Mouse (Mus musculus) kidney, embryonic 16.5 days (tissue): ENCODE results near the gene Ccdc70. TPM values are rescaled to one million over a fixed set of nuclear protein-coding genes. Genes with fewer than 3 reads are reported as not detected.

Source experiments
- ATAC-seq: fragments of 200-750 bp; cut with Nextera tagmentation; 2 replicates; pipeline ENCODE4 v1.8.0; 2017; ENCODE audit warnings: moderate TSS enrichment; ENCODE audit not compliant: low FRiP score, low TSS enrichment
- H3K27ac ChIP-seq: fragments of 300-500 bp; sonication (generic); 2 replicates; pipeline ENCODE4 v1.5.1; 2014; ENCODE audit warnings: low read length
- H3K27me3 ChIP-seq: fragments of 300-500 bp; sonication (generic); 2 replicates; pipeline ENCODE4 v1.6.1; 2014; ENCODE audit warnings: low read length, control low read depth, mixed read lengths; ENCODE audit not compliant: insufficient read depth
- H3K36me3 ChIP-seq: fragments of 300-500 bp; sonication (generic); 2 replicates; pipeline ENCODE4 v1.6.1; 2014; ENCODE audit warnings: low read length, control low read depth, mixed read lengths; ENCODE audit not compliant: insufficient read depth
- H3K4me1 ChIP-seq: fragments of 300-500 bp; sonication (generic); 2 replicates; pipeline ENCODE4 v1.6.1; 2014; ENCODE audit warnings: low read length, control low read depth, mixed read lengths; ENCODE audit not compliant: insufficient read depth
- H3K4me2 ChIP-seq: fragments of 300-500 bp; sonication (generic); replicated peaks from 2 replicates; pipeline ENCODE4 v1.6.1; 2014; ENCODE audit warnings: low read depth, low read length
- H3K4me3 ChIP-seq: fragments of 300-500 bp; sonication (generic); 2 replicates; pipeline ENCODE4 v1.5.1; 2014; ENCODE audit warnings: mild to moderate bottlenecking, low read length
- H3K9ac ChIP-seq: fragments of 300-500 bp; sonication (generic); replicated peaks from 2 replicates; pipeline ENCODE4 v1.6.1; 2014; ENCODE audit warnings: low read length
- H3K9me3 ChIP-seq: fragments of 300-500 bp; sonication (generic); 2 replicates; pipeline ENCODE4 v1.6.1; 2016; ENCODE audit warnings: low read length, control low read depth
- WGBS: fragments of 180-500 bp; shearing (Covaris S2); extraction: QIAGEN DNeasy Blood & Tissue Kit; methylation state at CpG from one replicate; pipeline ENCODE4 v1.1.7; 2014; 5-methylcytosine and 5-hydroxymethylcytosine counted together
- polyA plus RNA-seq: library from polyadenylated mRNA; unstranded; fragments of >200 nt; fragmentation: Nextera tagmentation; extraction: Ambion mirVana; gene quantifications from 2 replicates; pipeline ENCODE4 v1.2.1, GENCODE M21; 2015

The Ccdc70 gene
- polyA plus RNA-seq, 1 experiment from 2014 or later: not detected

DNA sequence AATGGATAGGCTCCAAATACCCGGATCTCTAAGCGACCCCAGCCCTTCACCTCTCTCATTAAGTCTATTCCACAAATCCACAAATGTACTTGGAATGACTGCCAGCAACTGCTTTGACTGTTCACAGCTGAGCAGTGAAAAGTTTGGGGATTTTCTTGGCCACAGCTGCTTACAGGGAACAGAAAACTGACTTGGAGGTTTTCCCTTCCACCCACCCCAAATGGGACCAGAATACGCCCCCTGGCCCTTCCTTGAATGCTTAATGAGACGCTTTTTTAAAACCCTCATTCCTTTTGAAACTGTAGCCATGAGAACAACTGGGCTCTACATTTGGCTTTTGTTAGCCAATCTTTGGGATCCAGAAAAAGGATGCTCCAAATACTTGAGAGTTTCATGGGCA, 8.6 kb downstream of the Ccdc70 start:
- H3K4me1 ChIP-seq: no peaks in the 10 kb centered on the region
- H3K9me3 ChIP-seq: no peaks in the 10 kb centered on the region
- no peak for ATAC-seq
- no peak overlapping the region for H3K9ac ChIP-seq
- H3K4me2 ChIP-seq: no peak overlapping the region
- H3K27ac ChIP-seq: no peak overlapping the region
- no peaks in the 10 kb centered on the region for H3K27me3 ChIP-seq
- WGBS: 65% methylated on average over 4 of the region's 4 CpGs
- H3K36me3 ChIP-seq: no peaks in the 10 kb centered on the region
- H3K4me3 ChIP-seq: no peak overlapping the region

DNA sequence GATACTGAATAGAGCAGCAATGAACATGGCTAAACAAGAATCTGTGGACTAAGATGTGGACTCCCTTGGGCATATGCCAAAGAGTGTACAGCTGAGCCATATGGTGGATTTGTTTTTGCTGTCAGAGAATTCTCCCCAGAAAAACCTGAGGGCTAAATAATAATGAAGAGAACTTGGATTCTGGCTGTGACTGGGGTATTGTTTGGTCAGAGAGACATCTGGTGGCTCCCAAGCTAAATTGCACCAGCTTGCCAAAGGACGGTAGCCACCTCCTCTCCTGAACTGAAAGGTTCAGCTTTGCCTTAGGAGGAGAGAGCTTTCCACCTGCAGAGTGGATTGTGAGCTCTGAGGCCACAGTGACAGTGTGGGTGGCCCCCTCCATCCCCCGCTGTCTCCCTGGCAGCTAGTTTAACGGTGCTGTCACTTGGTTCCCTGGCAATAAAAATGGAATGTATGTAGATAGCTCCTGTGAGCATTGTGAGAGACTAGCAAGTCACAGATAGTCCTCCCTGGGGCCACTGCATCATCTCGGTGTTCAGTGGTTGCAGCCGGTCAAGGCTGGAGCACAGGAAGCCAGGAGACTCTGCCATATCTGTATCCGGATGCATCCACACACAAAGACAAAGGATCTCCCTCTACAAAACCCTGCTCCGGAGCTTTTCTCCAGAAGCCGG, 12.2 kb downstream of the Ccdc70 start:
- H3K4me2 ChIP-seq: no peak overlapping the region
- 55% methylated on average over 8 of the region's 8 CpGs for WGBS

GRCm38 (mm10) chr8:21992184-21992583, 22.6 kb downstream of the Ccdc70 start:
- no peak overlapping the region for H3K9ac ChIP-seq
- H3K4me1 ChIP-seq: no peaks in the 10 kb centered on the region
- H3K27me3 ChIP-seq: no peaks in the 10 kb centered on the region
- H3K36me3 ChIP-seq: no peaks in the 10 kb centered on the region
- peak; percentile 90 for ATAC-seq
- no peak overlapping the region for H3K27ac ChIP-seq
- H3K4me2 ChIP-seq: no peak overlapping the region
- H3K4me3 ChIP-seq: no peak overlapping the region
- 23% methylated on average over 6 of the region's 6 CpGs for WGBS
- H3K9me3 ChIP-seq: no peaks in the 10 kb centered on the region

More for the DNA sequence above, 12.2 kb downstream of the Ccdc70 start:
- Histone ChIP-seq H3K9me3 (no peaks in the 10 kb centered on the region), H3K9ac (no peak overlapping the region), H3K36me3 (no peaks in the 10 kb centered on the region), H3K4me1 (no peaks in the 10 kb centered on the region), H3K27ac (no peak overlapping the region), H3K4me3 (no peak overlapping the region), H3K27me3 (no peaks in the 10 kb centered on the region)
- no peak for ATAC-seq

- Histone ChIP-seq H3K9ac (no peak overlapping the region), H3K27ac (no peak overlapping the region), H3K4me3 (no peak overlapping the region), H3K9me3 (no peaks in the 10 kb centered on the region), H3K4me1 (no peaks in the 10 kb centered on the region), H3K36me3 (no peaks in the 10 kb centered on the region), H3K4me2 (no peak overlapping the region), H3K27me3 (no peaks in the 10 kb centered on the region)
- 30% methylated on average over 3 of the region's 3 CpGs for WGBS
- no peak for ATAC-seq
These were observed 25.6 kb downstream of the Ccdc70 start for GRCm38 (mm10) chr8:21995181-21995580.

DNA sequence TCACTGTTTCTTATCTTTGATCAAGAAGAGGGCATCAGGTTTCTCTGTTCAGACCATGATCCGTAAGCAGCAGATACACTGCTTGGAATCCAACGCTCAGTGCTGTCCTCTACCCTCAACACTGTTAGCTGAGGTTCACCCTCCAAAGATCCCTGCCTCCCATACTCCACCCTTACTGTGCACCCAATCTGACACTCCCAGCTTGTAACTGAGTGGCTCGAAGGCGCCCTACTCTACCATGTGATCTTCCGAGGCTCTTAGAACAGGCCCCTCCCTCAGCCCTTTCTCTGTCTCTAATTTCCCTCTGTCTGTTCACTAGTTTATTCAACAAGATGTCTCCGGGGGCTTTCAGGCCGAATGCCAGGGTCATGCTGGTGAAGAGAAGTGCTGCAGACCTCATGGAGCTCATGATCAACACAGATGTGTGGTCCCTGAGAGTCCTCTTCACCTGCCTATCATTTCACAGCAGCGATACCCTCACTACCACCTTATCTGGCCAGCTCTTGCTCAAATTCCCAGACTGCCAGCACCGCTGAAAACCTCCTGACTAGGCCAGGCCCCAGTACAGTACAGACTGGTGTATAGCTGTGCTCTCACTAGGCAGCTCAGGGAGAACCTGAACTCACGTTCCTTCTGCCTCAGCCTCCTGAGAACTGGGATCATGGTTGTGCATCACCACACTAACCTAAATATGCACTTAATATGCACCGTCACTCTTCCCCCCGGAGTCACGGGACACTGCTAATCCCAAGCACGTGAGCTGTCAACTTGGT, 35.4 kb downstream of the Ccdc70 start:
- H3K4me2 ChIP-seq: no peak overlapping the region
- H3K4me1 ChIP-seq: no peaks in the 10 kb centered on the region
- ATAC-seq: no peak
- no peaks in the 10 kb centered on the region for H3K27me3 ChIP-seq
- no peak overlapping the region for H3K4me3 ChIP-seq
- H3K27ac ChIP-seq: no peak overlapping the region
- no peaks in the 10 kb centered on the region for H3K36me3 ChIP-seq
- H3K9ac ChIP-seq: no peak overlapping the region
- H3K9me3 ChIP-seq: no peaks in the 10 kb centered on the region
- WGBS: 84% methylated on average over 14 of the region's 14 CpGs

- Histone ChIP-seq H3K9ac (no peak overlapping the region), H3K27me3 (no peaks in the 10 kb centered on the region), H3K9me3 (no peaks in the 10 kb centered on the region), H3K4me1 (no peaks in the 10 kb centered on the region), H3K4me3 (no peak overlapping the region), H3K4me2 (no peak overlapping the region), H3K27ac (no peak overlapping the region), H3K36me3 (no peaks in the 10 kb centered on the region)
- 64% methylated on average over 6 of the region's 6 CpGs for WGBS
- ATAC-seq: no peak
These were observed 36.8 kb downstream of the Ccdc70 start for GRCm38 (mm10) chr8:22006423-22006822.

DNA sequence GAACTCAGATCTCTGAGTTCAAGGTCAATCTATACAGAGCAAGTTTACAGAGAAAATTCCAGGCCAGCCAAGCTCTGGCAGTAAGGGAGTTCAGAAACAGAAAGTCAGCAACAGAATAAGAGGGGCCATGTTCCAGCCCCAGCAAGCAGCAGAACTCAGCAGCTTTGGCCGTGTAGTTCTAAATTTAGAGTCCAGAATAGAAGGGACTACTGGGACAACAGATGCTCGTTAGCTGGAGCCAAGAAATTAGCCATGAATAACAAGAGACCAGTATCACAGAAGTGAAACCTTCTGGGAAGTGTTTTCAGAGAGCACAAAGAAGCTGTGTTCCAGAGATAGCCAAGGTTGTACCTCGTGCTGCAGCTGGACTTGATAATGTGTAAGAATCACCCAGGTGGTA, 39.8 kb downstream of the Ccdc70 start:
- no peaks in the 10 kb centered on the region for H3K27me3 ChIP-seq
- H3K4me2 ChIP-seq: no peak overlapping the region
- H3K4me1 ChIP-seq: no peaks in the 10 kb centered on the region
- H3K9ac ChIP-seq: no peak overlapping the region
- 79% methylated on average over 3 of the region's 3 CpGs for WGBS
- no peaks in the 10 kb centered on the region for H3K9me3 ChIP-seq
- H3K4me3 ChIP-seq: no peak overlapping the region
- H3K36me3 ChIP-seq: no peaks in the 10 kb centered on the region
- ATAC-seq: no peak
- no peak overlapping the region for H3K27ac ChIP-seq

DNA sequence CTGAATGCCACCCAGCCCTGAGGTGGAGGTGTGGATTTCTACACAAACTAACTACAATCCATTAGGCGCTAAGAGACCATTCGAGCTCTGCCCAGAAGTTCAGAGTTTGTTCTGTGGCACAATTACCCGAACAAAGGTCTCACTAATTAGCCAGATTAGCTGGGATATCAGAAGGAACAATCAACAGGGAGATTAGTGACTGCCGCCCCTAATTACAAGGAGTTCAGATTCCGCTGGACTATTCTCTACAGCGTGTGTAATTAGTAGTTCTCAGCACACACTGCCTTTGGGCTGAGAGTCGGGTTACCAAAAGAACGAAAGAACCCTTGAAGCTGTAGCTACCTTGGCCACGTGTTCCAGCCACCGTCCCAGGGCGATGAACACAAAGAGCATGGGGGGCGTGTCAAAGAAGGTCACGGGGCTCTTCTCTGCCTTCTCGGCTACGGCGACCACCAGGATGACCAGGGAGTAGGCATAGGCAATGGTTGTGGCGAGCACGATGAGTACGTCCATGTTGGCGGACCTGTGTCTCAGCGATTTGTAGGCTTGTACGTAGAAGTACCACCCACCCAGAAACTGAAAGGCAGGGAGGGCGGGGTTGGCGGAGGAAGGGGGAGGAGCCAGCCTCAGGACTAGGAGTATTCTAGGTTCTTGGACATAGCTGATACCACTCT, 43.6 kb downstream of the Ccdc70 start:
- WGBS: 55% methylated on average over 24 of the region's 24 CpGs
- Histone ChIP-seq H3K36me3 (no peaks in the 10 kb centered on the region), H3K27me3 (no peaks in the 10 kb centered on the region), H3K4me1 (no peaks in the 10 kb centered on the region), H3K9ac (no peak overlapping the region), H3K9me3 (no peaks in the 10 kb centered on the region), H3K4me2 (no peak overlapping the region), H3K4me3 (no peak overlapping the region), H3K27ac (no peak overlapping the region)
- no peak for ATAC-seq

GRCm38 (mm10) chr8:22017731-22018130, 48.2 kb downstream of the Ccdc70 start:
- no peak overlapping the region for H3K27ac ChIP-seq
- H3K9ac ChIP-seq: no peak overlapping the region
- 64% methylated on average over 7 of the region's 7 CpGs for WGBS
- H3K4me3 ChIP-seq: no peak overlapping the region
- no peaks in the 10 kb centered on the region for H3K4me1 ChIP-seq
- H3K36me3 ChIP-seq: no peaks in the 10 kb centered on the region
- H3K27me3 ChIP-seq: no peaks in the 10 kb centered on the region
- H3K4me2 ChIP-seq: no peak overlapping the region
- ATAC-seq: no peak
- H3K9me3 ChIP-seq: no peaks in the 10 kb centered on the region

DNA sequence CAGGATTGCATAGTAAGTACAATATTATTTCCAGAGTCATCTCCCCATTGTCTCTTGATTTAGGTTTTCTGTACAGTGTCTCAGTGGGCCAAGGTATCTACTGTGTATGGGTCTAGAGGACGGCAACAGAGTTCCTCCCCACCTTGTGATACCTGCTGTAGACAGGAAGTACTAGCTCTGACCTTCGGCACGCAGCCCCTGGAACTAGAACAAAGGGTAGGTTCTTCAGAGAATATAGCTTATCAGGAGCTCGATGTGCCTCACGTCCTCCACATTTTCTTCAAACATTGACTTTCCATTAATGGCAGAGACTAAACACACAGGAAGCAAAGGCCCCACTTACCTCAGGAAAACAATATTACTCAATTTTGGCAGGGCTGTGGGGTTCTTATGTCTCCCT, 49.9 kb downstream of the Ccdc70 start:
- Histone ChIP-seq H3K4me2 (no peak overlapping the region), H3K36me3 (no peaks in the 10 kb centered on the region), H3K27ac (no peak overlapping the region), H3K9ac (no peak overlapping the region), H3K4me1 (no peaks in the 10 kb centered on the region), H3K27me3 (no peaks in the 10 kb centered on the region), H3K4me3 (no peak overlapping the region), H3K9me3 (no peaks in the 10 kb centered on the region)
- ATAC-seq: no peak
- 87% methylated on average over 5 of the region's 5 CpGs for WGBS
